Mouse (Mus musculus) bone marrow, adult 2 months (tissue): ENCODE measurements around the gene Prickle2.

Experiments
- CTCF ChIP-seq: fragments of 200-500 bp; IDR thresholded peaks from 2 replicates; pipeline ENCODE4 v1.5.1; 2011; ENCODE audit warnings: low read length, control low read depth; ENCODE audit not compliant: control insufficient read depth, insufficient read depth
- POLR2A ChIP-seq: fragments of 200-500 bp; IDR thresholded peaks from 2 replicates; pipeline ENCODE4 v1.6.1; 2011; ENCODE audit warnings: low read depth, mild to moderate bottlenecking, control low read depth, low read length, borderline replicate concordance; ENCODE audit not compliant: control insufficient read depth

- no peak for TF ChIP-seq CTCF
- no peak for TF ChIP-seq POLR2A
These were observed 207.4 kb downstream of the Prickle2 start for GRCm38 (mm10) chr6:92498574-92498973.
